ENCODE assay signal across 8 mouse cellular contexts in genomic region chr3:142294616-142295286, GRCm38 (mm10).
DNase-seq lines count a peak whose midpoint lies in the region; ATAC-seq lines count a peak whose summit lies in the region.

No protein-coding gene starts in this region.

- 37% methylated on average over 7 of the region's 7 CpGs for WGBS in heart, embryonic 12.5 days
- 25% methylated on average over 7 of the region's 7 CpGs for WGBS in hindbrain, embryonic 13.5 days
- 18% methylated on average over 7 of the region's 7 CpGs for WGBS in liver, embryonic 16.5 days (ENCODE audit: insufficient replicate concordance)

- no peak overlapping the region for H3K4me2 ChIP-seq in heart, embryonic 12.5 days
- no peak overlapping the region for H3K4me2 ChIP-seq in hindbrain, embryonic 13.5 days
- H3K4me2 ChIP-seq in liver, embryonic 16.5 days (ENCODE audit: low read depth, low read length): no peak overlapping the region

- no peak for DNase-seq in heart, postnatal 25 days (ENCODE audit: low spot score)
- DNase-seq in CD8-positive naive resting alpha-beta T cell, adult 2 months (ENCODE audit: low read depth in 2 of 2, low spot score in 2 of 2): peak; percentile 25 to 42
- peak; percentile 45 for DNase-seq in c-Kit-positive CD71-negative TER-119-negative erythroid progenitor cells, embryonic 14.5 days (ENCODE audit: low read depth)
- DNase-seq in retina, adult 2 months (ENCODE audit: low read depth, low spot score): peak; percentile 41
- DNase-seq in frontal cortex, postnatal 14 days (ENCODE audit: low spot score in 2 of 2): no peak

- H3K9ac ChIP-seq in heart, embryonic 12.5 days: no peak overlapping the region
- H3K9ac ChIP-seq in hindbrain, embryonic 13.5 days: no peak overlapping the region
- H3K9ac ChIP-seq in liver, embryonic 16.5 days (ENCODE audit: low read depth, low read length): no peak overlapping the region

- H3K4me1 ChIP-seq in heart, embryonic 12.5 days (replicated peaks): no peaks in the 10 kb centered on the region
- H3K4me1 ChIP-seq in hindbrain, embryonic 13.5 days (replicated peaks): no peaks in the 10 kb centered on the region
- no peaks in the 10 kb centered on the region for H3K4me1 ChIP-seq in liver, embryonic 16.5 days (ENCODE audit: control insufficient read depth, low read depth, low read length)

- intact Hi-C loops in heart, postnatal 25 days (cut with DNase I): loop anchor here (1.0 to 2.0 kb wide), 3 partner anchors 100 to 182 kb away; partner anchors contain the start of gene Pdlim5

- peaks cover 17% of the 10 kb centered on the region for H3K36me3 ChIP-seq in heart, embryonic 12.5 days
- no peaks in the 10 kb centered on the region for H3K36me3 ChIP-seq in hindbrain, embryonic 13.5 days
- no peaks in the 10 kb centered on the region for H3K36me3 ChIP-seq in liver, embryonic 16.5 days (ENCODE audit: control insufficient read depth, insufficient read depth)

- no peaks in the 10 kb centered on the region for H3K27me3 ChIP-seq in heart, embryonic 12.5 days (replicated peaks)
- no peaks in the 10 kb centered on the region for H3K27me3 ChIP-seq in hindbrain, embryonic 13.5 days
- H3K27me3 ChIP-seq in liver, embryonic 16.5 days (ENCODE audit: control insufficient read depth, insufficient read depth, low read depth, low read length): no peaks in the 10 kb centered on the region

- H3K4me3 ChIP-seq in heart, embryonic 12.5 days: no peak overlapping the region
- H3K4me3 ChIP-seq in hindbrain, embryonic 13.5 days: no peak overlapping the region
- H3K4me3 ChIP-seq in liver, embryonic 16.5 days (ENCODE audit: low read depth, low read length): no peak overlapping the region

- no peak overlapping the region for H3K27ac ChIP-seq in heart, embryonic 12.5 days (ENCODE audit: poor library complexity, severe bottlenecking)
- no peak overlapping the region for H3K27ac ChIP-seq in hindbrain, embryonic 13.5 days
- no peak overlapping the region for H3K27ac ChIP-seq in liver, embryonic 16.5 days (ENCODE audit: low read length)

- ATAC-seq in heart, embryonic 12.5 days (ENCODE audit: insufficient number of reproducible peaks, low FRiP score): peak; percentile 55; the same call in 1 of the 2 replicates
- ATAC-seq in hindbrain, embryonic 13.5 days (ENCODE audit: low FRiP score): peak; percentile 79
- ATAC-seq in liver, embryonic 16.5 days (ENCODE audit: low read depth): peak; percentile 76

- no peaks in the 10 kb centered on the region for H3K9me3 ChIP-seq in heart, embryonic 12.5 days (replicated peaks)
- H3K9me3 ChIP-seq in hindbrain, embryonic 13.5 days: no peaks in the 10 kb centered on the region
- H3K9me3 ChIP-seq in liver, embryonic 16.5 days (replicated peaks; ENCODE audit: control insufficient read depth, low read length): no peaks in the 10 kb centered on the region

Comparison
In these comparisons a context has a peak if more than half of its experiments do, and no peak if none do; other contexts are left out.
1. DNase-seq: peak in CD8-positive naive resting alpha-beta T cell, adult 2 months (2 of 2), c-Kit-positive CD71-negative TER-119-negative erythroid progenitor cells, embryonic 14.5 days (single experiment) and retina, adult 2 months (single experiment); none in heart, postnatal 25 days (single experiment) and frontal cortex, postnatal 14 days (0 of 2).
2. Peak in every context shown above with its lines, with median percentiles within 50 percentile points of each other: ATAC-seq.